Mouse (Mus musculus) thymus, adult 2 months (tissue): ENCODE data around the gene Prkn.

Source experiments
- CTCF ChIP-seq: fragments of 200-500 bp; IDR thresholded peaks from 2 replicates; pipeline ENCODE4 v1.5.1; 2012; ENCODE audit warnings: mild to moderate bottlenecking, control low read depth, low read length, moderate library complexity, borderline replicate concordance; ENCODE audit not compliant: control insufficient read depth, poor library complexity, insufficient read depth; ENCODE audit errors: extremely low read depth
- POLR2A ChIP-seq: fragments of 200-500 bp; IDR thresholded peaks from 2 replicates; pipeline ENCODE4 v1.6.1; 2012; ENCODE audit warnings: mild to moderate bottlenecking, low read length, control low read depth, moderate library complexity; ENCODE audit not compliant: control insufficient read depth, poor library complexity, insufficient read depth; ENCODE audit errors: extremely low read depth

GRCm38 (mm10) chr17:11913620-11914019 lies 1073.4 kb downstream of the Prkn start:
- no peak for TF ChIP-seq CTCF
- TF ChIP-seq POLR2A = no peak
